Mouse (Mus musculus): ENCODE measurements at regions not wholly inside any gene's neighbourhood (a gene's known extent, or its start where the extent isn't known, plus 50 kb on each side); places are given as distances from the start of the nearest gene placed in this dataset.

GRCm38 (mm10) chr14:99430323-99430722 is 131.8 kb downstream of the Klf5 start:
- in situ Hi-C loops (cut with MboI, MseI) = no loop called here

GRCm38 (mm10) chr14:99431697-99432096 is 133.2 kb downstream of the Klf5 start:
- in situ Hi-C loops (cut with MboI, MseI) = no loop called here

- in situ Hi-C loops (cut with MboI, MseI) = no loop called here
Observed at GRCm38 (mm10) chr14:99434645-99435044, 136.2 kb downstream of the Klf5 start.

- in situ Hi-C loops (cut with MboI, MseI) = no loop called here
Observed at GRCm38 (mm10) chr14:99435512-99435911, 137.0 kb downstream of the Klf5 start.

- in situ Hi-C loops (cut with MboI, MseI) = no loop called here
Observed at GRCm38 (mm10) chr14:99436051-99436450, 137.6 kb downstream of the Klf5 start.

GRCm38 (mm10) chr14:99449112-99449511 is 150.6 kb downstream of the Klf5 start:
- in situ Hi-C loops (cut with MboI, MseI) = no loop called here

GRCm38 (mm10) chr14:99449870-99450269 is 151.4 kb downstream of the Klf5 start:
- in situ Hi-C loops (cut with MboI, MseI) = no loop called here

- in situ Hi-C loops (cut with MboI, MseI) = no loop called here
Observed at GRCm38 (mm10) chr14:99451110-99451795, 152.8 kb downstream of the Klf5 start.

- in situ Hi-C loops (cut with MboI, MseI) = no loop called here
Observed at GRCm38 (mm10) chr14:99453916-99454315, 155.4 kb downstream of the Klf5 start.

GRCm38 (mm10) chr14:99456555-99456954 is 158.1 kb downstream of the Klf5 start:
- in situ Hi-C loops (cut with MboI, MseI) = no loop called here

GRCm38 (mm10) chr14:99457573-99457972 is 159.1 kb downstream of the Klf5 start:
- in situ Hi-C loops (cut with MboI, MseI) = no loop called here

GRCm38 (mm10) chr14:99472111-99472510 is 173.6 kb downstream of the Klf5 start:
- in situ Hi-C loops (cut with MboI, MseI) = no loop called here

- in situ Hi-C loops (cut with MboI, MseI) = no loop called here
Observed at GRCm38 (mm10) chr14:99475271-99475670, 176.8 kb downstream of the Klf5 start.

GRCm38 (mm10) chr14:99480325-99481077 is 182.0 kb downstream of the Klf5 start:
- in situ Hi-C loops (cut with MboI, MseI) = no loop called here

- in situ Hi-C loops (cut with MboI, MseI) = no loop called here
Observed at GRCm38 (mm10) chr14:99487981-99488380, 189.5 kb downstream of the Klf5 start.

GRCm38 (mm10) chr14:99493197-99493596 is 194.7 kb downstream of the Klf5 start:
- in situ Hi-C loops (cut with MboI, MseI) = no loop called here

GRCm38 (mm10) chr14:99493659-99494058 is 195.2 kb downstream of the Klf5 start:
- in situ Hi-C loops (cut with MboI, MseI) = no loop called here

GRCm38 (mm10) chr14:99499502-99500266 is 201.2 kb downstream of the Klf5 start:
- in situ Hi-C loops (cut with MboI, MseI) = no loop called here

GRCm38 (mm10) chr14:99504909-99505308 is 206.4 kb downstream of the Klf5 start:
- in situ Hi-C loops (cut with MboI, MseI) = no loop called here

- in situ Hi-C loops (cut with MboI, MseI) = no loop called here
Observed at GRCm38 (mm10) chr14:99509696-99510536, 211.4 kb downstream of the Klf5 start.

GRCm38 (mm10) chr14:99515474-99515873 is 217.0 kb downstream of the Klf5 start:
- in situ Hi-C loops (cut with MboI, MseI) = no loop called here
